Mouse (Mus musculus) Patski (cell line): Measurements from ENCODE around the gene Plekhh2. TPM values are rescaled to one million over a fixed set of nuclear protein-coding genes. Genes with fewer than 3 reads are reported as not detected.

Experiments used
- ATAC-seq: fragments of 100-300 bp; one replicate; pipeline ENCODE4 v1.8.0; 2021
- CTCF ChIA-PET: fragments of 350-600 bp; sonication (Branson Sonifier 250); formaldehyde crosslinking; loops from one replicate; lab custom pipeline; 2022; ENCODE audit warnings: inconsistent platforms; lab: Charles Lee
- POLR2A ChIA-PET: fragments of 350-600 bp; sonication (Branson Sonifier 250); formaldehyde crosslinking; loops from one replicate; lab custom pipeline; 2022; ENCODE audit warnings: antibody characterized with exemption, inconsistent platforms; lab: Charles Lee
- DNase-seq: peaks from one replicate; pipeline ENCODE4 v3.0.0-alpha.2; 2011; ENCODE audit warnings: low read depth, low spot score
- H3K27me3 ChIP-seq: fragments of 371-371 bp; one replicate; pipeline ENCODE4 v1.5.1; 2021
- CTCF ChIP-seq: fragments of 100-300 bp; IDR thresholded peaks from one replicate; pipeline ENCODE4 v1.5.1; 2021
- in situ Hi-C: fragments of 300-500 bp; cut with MboI; formaldehyde crosslinking; loops from 3 replicates; pipeline ENCODE4 v1.11.1; 2018; ENCODE audit warnings: low pct_unique_long_range_greater_than_20kb, mixed read lengths
- polyA plus RNA-seq: library from polyadenylated mRNA; unstranded; gene quantifications from one replicate; pipeline ENCODE4 v1.2.3, GENCODE M21; 2021

Gene Plekhh2
- polyA plus RNA-seq, 1 experiment from 2014 or later = 32.0 TPM

DNA sequence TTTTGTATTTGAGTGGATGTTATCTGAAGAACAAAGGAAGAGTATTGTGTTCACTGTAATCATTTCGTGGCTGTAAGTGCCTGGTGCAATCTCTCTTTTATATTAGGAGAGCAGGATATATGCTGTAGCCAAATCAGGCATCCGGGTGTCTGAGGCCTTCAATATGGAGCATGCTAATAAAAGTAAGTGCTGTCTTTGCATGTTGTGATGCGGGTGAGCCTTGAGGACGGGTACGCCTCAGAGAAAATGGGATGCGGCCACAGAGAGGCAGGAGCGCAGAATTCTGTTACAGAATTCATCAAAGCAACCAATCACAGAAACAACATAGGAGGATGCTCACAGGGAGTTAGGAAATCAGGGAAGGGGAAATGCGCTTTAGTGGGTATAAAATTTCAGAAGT lies 58.1 kb downstream of the Plekhh2 start:
- no peak for ATAC-seq
- no peak for DNase-seq
- in situ Hi-C loops = no loop called here
- no peaks in the 10 kb centered on the region for H3K27me3 ChIP-seq
- CTCF ChIA-PET = interaction anchor here (0.8 kb wide), 1 partner anchor 20 kb away, joined by 3 read pairs; no protein-coding TSS in a partner anchor
- no peak for TF ChIP-seq CTCF
- POLR2A ChIA-PET = no interaction called here

DNA sequence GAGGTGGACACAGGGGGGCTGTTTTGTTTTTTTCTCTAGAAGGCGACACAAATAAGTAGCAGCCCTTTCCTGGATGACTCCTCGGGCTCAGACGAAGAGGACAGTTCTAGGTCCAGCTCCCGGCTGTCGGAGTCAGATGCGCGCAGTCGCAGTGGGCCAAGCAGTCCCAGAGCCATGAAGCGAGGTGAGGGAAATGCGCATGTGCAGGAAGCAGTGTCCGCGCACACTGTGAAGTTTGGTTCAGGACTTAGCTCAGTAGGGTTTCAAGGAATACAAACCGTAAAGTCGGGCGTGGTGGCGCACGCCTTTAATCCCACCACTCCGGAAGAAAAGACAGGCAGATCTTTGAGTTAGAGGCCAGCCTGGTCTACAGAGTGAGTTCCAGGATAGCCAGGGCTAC lies 59.9 kb downstream of the Plekhh2 start:
- DNase-seq (no peak), ATAC-seq (no peak)
- TF ChIP-seq CTCF = no peak
- POLR2A ChIA-PET = no interaction called here
- CTCF ChIA-PET = interaction anchor here (1.4 to 3.9 kb wide), 3 partner anchors 13 to 82 kb away, joined by 4 to 14 read pairs (median 4); no protein-coding TSS in a partner anchor
- no peaks in the 10 kb centered on the region for H3K27me3 ChIP-seq
- in situ Hi-C loops = no loop called here

DNA sequence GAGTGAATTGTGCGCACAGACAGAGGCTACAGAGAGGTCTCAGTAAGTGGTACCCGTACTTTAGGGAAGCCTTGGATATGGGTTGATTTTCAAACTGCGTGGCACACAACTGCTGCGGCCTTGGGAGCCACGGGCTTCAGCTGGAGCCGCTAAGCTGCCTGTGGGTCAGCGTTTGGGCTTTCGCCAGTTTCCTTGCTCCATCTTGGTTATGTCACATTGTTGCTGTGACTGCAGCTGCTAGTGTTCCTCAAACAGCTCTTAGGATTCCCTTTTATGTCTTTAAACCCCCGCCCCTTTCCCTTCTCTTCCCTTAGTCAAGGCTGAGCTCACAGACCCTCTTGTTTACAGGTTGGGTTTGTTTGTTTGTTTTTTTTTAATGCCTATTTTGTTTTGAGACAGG lies 61.6 kb downstream of the Plekhh2 start:
- POLR2A ChIA-PET = no interaction called here
- no peak for DNase-seq
- H3K27me3 ChIP-seq = no peaks in the 10 kb centered on the region
- no peak for TF ChIP-seq CTCF
- ATAC-seq = no peak
- CTCF ChIA-PET = interaction anchor here (0.8 to 3.9 kb wide), 4 partner anchors 11 to 99 kb away, joined by 3 to 14 read pairs (median 4); no protein-coding TSS in a partner anchor
- in situ Hi-C loops = no loop called here

DNA sequence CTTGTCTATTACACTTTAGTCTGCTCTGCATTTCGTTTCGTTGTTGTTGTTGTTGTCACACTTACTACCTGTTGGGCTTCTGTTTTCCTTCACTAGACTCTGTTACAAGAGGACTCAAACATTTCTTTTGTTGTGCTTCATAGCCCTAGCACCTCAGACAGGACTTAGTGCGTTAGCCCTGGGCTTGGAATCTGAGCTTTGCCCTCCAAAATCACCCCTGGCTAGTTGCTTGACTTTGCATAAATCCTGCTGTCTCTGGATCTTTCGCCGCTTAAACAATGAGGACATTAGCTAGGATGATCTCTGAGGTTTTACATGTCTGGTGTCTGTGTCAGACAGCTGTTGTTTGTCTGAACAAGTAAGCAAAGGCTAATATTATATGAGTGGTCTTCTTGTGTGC lies 62.2 kb downstream of the Plekhh2 start:
- CTCF ChIA-PET = interaction anchor here (0.9 to 3.9 kb wide), 3 partner anchors 10 to 100 kb away, joined by 3 to 14 read pairs (median 4); no protein-coding TSS in a partner anchor
- POLR2A ChIA-PET = no interaction called here
- no peaks in the 10 kb centered on the region for H3K27me3 ChIP-seq
- DNase-seq (no peak), ATAC-seq (no peak)
- TF ChIP-seq CTCF = no peak
- in situ Hi-C loops = no loop called here

DNA sequence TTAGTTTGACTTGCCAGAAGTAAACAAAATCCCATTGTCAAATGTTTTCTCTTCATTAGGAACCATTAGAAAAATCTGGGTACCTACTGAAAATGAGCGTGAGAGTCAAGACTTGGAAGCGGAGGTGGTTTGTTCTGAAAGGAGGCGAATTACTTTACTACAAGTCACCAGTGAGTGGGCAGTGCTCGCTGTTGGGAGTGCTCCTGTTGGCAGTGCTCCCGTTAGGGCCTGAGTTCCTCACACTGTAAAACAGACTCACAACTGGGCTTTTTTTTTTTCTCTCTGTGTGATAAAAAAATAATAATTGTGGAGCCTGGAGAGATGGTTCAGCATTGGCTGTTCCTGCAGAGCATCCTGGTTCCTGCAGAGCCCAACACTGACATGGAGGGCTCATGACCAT lies 63.4 kb downstream of the Plekhh2 start:
- no peak for DNase-seq
- ChIA-PET POLR2A (no interaction called here), CTCF (no interaction called here)
- no peak for TF ChIP-seq CTCF
- no peak for ATAC-seq
- H3K27me3 ChIP-seq = no peaks in the 10 kb centered on the region
- in situ Hi-C loops = no loop called here

DNA sequence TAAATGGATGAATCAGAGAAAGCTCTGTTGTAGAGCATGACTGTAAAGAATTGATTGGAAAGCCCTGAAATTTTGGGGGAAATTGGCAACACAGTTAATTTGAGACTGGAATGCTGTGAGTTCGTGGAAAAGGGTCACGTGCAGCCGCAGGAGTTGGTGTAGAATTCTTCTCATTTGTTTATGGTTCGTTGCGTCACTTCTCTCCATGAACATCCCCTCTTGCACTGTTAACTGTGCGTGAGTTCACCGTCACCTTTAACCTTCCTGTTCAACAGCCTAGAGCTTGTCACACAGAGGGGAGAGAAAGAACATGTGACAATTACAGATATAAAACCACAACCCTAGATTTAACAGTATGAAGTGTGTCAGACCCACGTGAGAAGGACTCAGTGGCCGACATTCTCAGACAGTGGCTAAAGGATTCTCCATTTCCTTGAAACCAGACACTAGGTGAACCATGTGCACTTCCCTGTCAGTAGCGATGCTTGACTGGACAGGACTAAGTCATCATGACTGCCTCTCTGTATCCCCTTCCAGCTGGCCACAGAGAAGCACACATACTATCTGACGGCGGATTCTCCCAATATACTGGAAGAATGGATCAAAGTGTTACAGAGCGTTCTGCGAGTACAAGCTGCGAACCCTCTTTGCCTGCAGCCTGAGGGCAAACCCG lies 65.1 kb downstream of the Plekhh2 start:
- DNase-seq (peak; percentile 31), ATAC-seq (peak; percentile 59)
- no peak for TF ChIP-seq CTCF
- H3K27me3 ChIP-seq = no peaks in the 10 kb centered on the region
- ChIA-PET CTCF (interaction anchor here (1.5 kb wide), 1 partner anchor 8 kb away, joined by 3 read pairs; no protein-coding TSS in a partner anchor), POLR2A (interaction anchor here (0.9 kb wide), 1 partner anchor 65 kb away, joined by 3 read pairs; the partner anchor contains the start of gene Plekhh2)
- in situ Hi-C loops = no loop called here

DNA sequence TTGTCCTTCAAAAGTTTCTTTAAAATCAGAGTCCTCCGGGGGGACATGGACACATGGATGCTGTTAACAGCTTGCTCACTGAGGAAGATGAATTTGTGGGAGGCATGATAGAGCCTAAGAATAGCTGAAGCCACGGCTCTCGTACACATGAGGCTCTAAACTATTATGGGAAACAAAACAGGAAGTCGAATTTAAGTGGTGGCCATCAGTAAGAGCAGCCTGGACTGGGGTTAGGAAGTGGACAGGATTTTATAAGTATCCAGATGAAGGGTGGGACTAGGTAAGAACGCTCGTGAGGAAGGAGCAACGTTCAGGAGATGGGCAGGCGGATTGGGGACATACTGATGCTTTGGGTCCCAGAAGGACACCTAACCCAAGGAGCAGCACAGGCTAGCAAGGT lies 67.6 kb downstream of the Plekhh2 start:
- no peaks in the 10 kb centered on the region for H3K27me3 ChIP-seq
- ATAC-seq (no peak), DNase-seq (no peak)
- TF ChIP-seq CTCF = no peak
- in situ Hi-C loops = no loop called here
- ChIA-PET POLR2A (interaction anchor here (0.6 kb wide), 1 partner anchor 86 kb away, joined by 5 read pairs; no protein-coding TSS in a partner anchor), CTCF (interaction anchor here (1.2 kb wide), 1 partner anchor 19 kb away, joined by 3 read pairs; no protein-coding TSS in a partner anchor)

DNA sequence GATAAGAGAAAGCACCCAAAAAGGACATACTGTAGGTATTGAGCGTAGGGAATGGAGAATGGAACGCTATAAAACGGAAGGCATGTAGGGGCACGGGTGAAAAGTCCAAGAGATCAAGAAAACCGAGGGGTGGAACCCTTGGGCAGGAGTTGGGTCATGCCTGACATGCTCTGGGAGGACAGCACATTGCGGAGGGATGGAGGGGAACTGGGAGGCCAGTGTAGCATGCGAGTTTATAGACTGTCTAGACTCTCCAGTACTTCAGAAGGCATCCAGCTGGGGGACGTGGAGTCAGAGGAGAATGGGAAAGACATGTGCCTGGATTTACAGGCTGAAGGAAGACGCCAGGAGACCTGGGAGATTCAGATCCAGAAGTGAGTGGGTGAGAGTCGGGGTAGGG lies 68.1 kb downstream of the Plekhh2 start:
- no peak for TF ChIP-seq CTCF
- ChIA-PET CTCF (interaction anchor here (1.2 kb wide), 1 partner anchor 19 kb away, joined by 3 read pairs; no protein-coding TSS in a partner anchor), POLR2A (interaction anchor here (0.6 kb wide), 1 partner anchor 87 kb away, joined by 5 read pairs; no protein-coding TSS in a partner anchor)
- in situ Hi-C loops = no loop called here
- ATAC-seq = no peak
- H3K27me3 ChIP-seq = no peaks in the 10 kb centered on the region
- no peak for DNase-seq

DNA sequence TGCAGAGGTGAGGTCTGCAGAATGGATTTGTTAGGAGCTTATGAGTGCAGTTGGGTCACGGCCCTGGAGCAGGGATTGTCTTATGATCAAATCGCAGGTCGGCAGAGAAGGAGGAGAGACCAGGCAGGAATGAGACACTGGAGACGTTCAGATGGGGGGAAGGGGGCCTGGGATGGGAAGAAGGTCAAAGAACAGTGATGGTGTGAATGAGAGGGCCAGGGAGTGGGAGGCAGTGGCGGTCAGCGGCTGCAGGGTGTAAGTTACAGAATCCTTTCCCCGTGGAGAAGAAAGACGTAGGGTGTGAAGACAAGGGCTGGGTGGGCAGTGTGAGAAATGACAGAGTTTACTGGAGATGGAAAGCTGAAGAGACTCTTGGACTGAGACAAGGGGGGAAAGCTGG lies 69.1 kb downstream of the Plekhh2 start:
- ATAC-seq (no peak), DNase-seq (no peak)
- POLR2A ChIA-PET = no interaction called here
- CTCF ChIA-PET = interaction anchor here (0.6 kb wide), 1 partner anchor 10 kb away, joined by 3 read pairs; no protein-coding TSS in a partner anchor
- no peaks in the 10 kb centered on the region for H3K27me3 ChIP-seq
- no peak for TF ChIP-seq CTCF
- in situ Hi-C loops = no loop called here

DNA sequence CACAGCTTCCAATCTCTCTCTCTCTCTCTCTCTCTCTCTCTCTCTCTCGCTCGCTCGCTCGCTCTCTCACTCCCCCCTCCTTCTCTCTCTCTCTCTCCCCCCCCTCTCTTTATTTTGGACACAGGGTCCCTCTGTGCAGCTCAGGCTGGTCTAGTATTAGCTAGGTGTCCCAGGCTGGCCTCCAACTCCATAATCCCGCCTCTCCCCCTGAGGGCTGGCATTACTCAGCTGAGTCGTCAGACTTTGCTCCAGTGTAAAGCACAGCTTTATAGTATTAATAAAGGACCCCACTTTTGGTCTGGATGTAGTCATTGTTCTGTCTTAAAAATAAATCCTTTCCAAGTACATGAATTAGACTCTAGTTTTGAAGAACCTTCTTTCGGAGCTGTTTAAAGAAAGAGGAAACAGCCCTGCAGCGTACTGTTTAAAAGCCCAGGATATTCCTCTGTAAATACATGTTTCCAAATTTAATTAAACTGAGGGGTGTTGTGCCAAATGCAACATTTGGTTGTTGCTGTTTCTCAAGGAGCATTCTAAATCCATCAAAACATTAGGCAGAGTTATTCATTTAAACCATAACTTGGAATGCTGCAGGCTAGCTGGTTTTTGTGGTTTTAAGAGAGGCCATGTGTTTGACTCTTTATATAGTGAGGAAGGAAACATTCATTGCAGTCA lies 70.2 kb downstream of the Plekhh2 start:
- ATAC-seq (no peak), DNase-seq (no peak)
- ChIA-PET CTCF (interaction anchor here (0.7 kb wide), 1 partner anchor 14 kb away, joined by 3 read pairs; no protein-coding TSS in a partner anchor), POLR2A (interaction anchor here (0.6 kb wide), 1 partner anchor 1421 kb away, joined by 3 read pairs; no protein-coding TSS in a partner anchor)
- in situ Hi-C loops = no loop called here
- H3K27me3 ChIP-seq = no peaks in the 10 kb centered on the region
- TF ChIP-seq CTCF = no peak
